Mouse (Mus musculus) midbrain, embryonic 12.5 days (tissue): ENCODE measurements around the gene Tmem247. TPM values are rescaled to one million over a fixed set of nuclear protein-coding genes. Genes with fewer than 3 reads are reported as not detected.

Experiments
- ATAC-seq: fragments of 200-750 bp; cut with Nextera tagmentation; 2 replicates; pipeline ENCODE4 v1.8.0; 2017; ENCODE audit warnings: low read depth, moderate TSS enrichment, moderate library complexity; ENCODE audit not compliant: low FRiP score
- H3K27ac ChIP-seq: fragments of 300-500 bp; sonication (generic); replicated peaks from 2 replicates; pipeline ENCODE4 v1.5.1; 2016; ENCODE audit warnings: mild to moderate bottlenecking
- H3K27me3 ChIP-seq: fragments of 300-500 bp; sonication (generic); 2 replicates; pipeline ENCODE4 v1.6.1; 2016; ENCODE audit warnings: mild to moderate bottlenecking
- H3K36me3 ChIP-seq: fragments of 300-500 bp; sonication (generic); 2 replicates; pipeline ENCODE4 v1.6.1; 2016
- H3K4me1 ChIP-seq: fragments of 300-500 bp; sonication (generic); 2 replicates; pipeline ENCODE4 v1.6.1; 2016
- H3K4me2 ChIP-seq: fragments of 300-500 bp; sonication (generic); replicated peaks from 2 replicates; pipeline ENCODE4 v1.6.1; 2016; ENCODE audit warnings: mild to moderate bottlenecking, moderate library complexity
- H3K4me3 ChIP-seq: fragments of 300-500 bp; sonication (generic); 2 replicates; pipeline ENCODE4 v1.5.1; 2016; ENCODE audit warnings: mild to moderate bottlenecking
- H3K9ac ChIP-seq: fragments of 300-500 bp; sonication (generic); replicated peaks from 2 replicates; pipeline ENCODE4 v1.6.1; 2016; ENCODE audit warnings: mild to moderate bottlenecking, moderate library complexity
- H3K9me3 ChIP-seq: fragments of 300-500 bp; sonication (generic); 2 replicates; pipeline ENCODE4 v1.6.1; 2016; ENCODE audit warnings: mild to moderate bottlenecking
- WGBS: fragments of 180-500 bp; shearing (Covaris S2); methylation state at CpG from one replicate; pipeline ENCODE4 v1.1.7; 2016; 5-methylcytosine and 5-hydroxymethylcytosine counted together
- polyA plus RNA-seq: library from polyadenylated mRNA; unstranded; fragments of >200 nt; fragmentation: Nextera tagmentation; extraction: Ambion mirVana; gene quantifications from 2 replicates; pipeline ENCODE4 v1.2.1, GENCODE M21; 2016

Gene Tmem247
- polyA plus RNA-seq, 1 experiment from 2014 or later, result not detected

DNA sequence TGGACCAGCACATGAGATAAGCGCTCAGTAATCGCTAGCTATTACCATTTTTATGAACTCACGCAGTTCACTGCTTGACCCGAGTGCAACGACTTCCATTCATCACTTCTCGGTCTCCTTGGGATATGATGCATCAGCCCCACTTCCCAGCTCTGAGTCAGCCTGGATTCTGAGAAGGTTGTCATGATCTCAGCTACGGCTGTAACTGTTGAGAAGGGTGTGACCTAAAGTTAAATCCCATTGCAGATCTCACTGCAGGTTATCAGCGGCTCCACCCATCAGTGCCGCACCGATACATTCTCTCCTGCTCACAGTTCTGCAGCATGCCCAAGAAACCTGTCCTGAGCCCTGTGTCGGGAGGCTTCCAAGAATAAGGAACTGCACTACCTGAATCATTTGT lies 2.6 kb downstream of the Tmem247 start:
- H3K4me2 ChIP-seq, result no peak overlapping the region
- H3K27ac ChIP-seq, result no peak overlapping the region
- no peaks in the 10 kb centered on the region for H3K36me3 ChIP-seq
- no peak for ATAC-seq
- H3K4me1 ChIP-seq, result no peaks in the 10 kb centered on the region
- no peak overlapping the region for H3K9ac ChIP-seq
- H3K27me3 ChIP-seq, result no peaks in the 10 kb centered on the region
- 87% methylated on average over 11 of the region's 11 CpGs for WGBS
- H3K4me3 ChIP-seq, result no peak overlapping the region
- H3K9me3 ChIP-seq, result no peaks in the 10 kb centered on the region

DNA sequence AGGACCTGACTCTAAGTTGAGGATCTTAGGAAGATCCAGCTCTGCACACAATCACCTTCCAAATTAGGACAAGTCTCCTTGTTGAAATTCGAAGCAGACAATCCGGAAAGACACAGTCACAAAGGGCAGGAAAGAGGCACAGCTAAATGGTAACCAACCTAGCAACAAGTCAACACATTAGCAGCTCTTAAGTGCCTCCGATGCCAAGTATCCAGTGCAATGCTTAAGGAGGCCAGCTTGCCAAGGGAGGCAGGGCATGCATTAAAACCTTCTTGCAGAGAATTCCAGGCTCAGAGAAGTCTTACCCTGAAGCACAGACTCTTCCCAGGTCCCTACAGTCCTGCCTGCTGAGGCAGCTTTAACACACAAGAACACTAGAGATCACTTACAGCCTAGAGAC lies 7.5 kb downstream of the Tmem247 start:
- 86% methylated on average over 3 of the region's 3 CpGs for WGBS
- no peak overlapping the region for H3K4me3 ChIP-seq
- no peak for ATAC-seq
- H3K27ac ChIP-seq, result no peak overlapping the region
- H3K36me3 ChIP-seq, result no peaks in the 10 kb centered on the region
- H3K9me3 ChIP-seq, result peaks cover 11% of the 10 kb centered on the region; the same call in 1 of the 2 replicates
- no peaks in the 10 kb centered on the region; the same call in 1 of the 2 replicates for H3K27me3 ChIP-seq
- no peak overlapping the region for H3K9ac ChIP-seq
- H3K4me2 ChIP-seq, result no peak overlapping the region
- H3K4me1 ChIP-seq, result no peaks in the 10 kb centered on the region; the same call in 1 of the 2 replicates

- no peak overlapping the region for H3K27ac ChIP-seq
- H3K9me3 ChIP-seq, result peaks cover 11% of the 10 kb centered on the region; the same call in 1 of the 2 replicates
- no peak overlapping the region for H3K9ac ChIP-seq
- H3K4me3 ChIP-seq, result no peak overlapping the region
- H3K4me2 ChIP-seq, result no peak overlapping the region
- no peak for ATAC-seq
- no peaks in the 10 kb centered on the region; the same call in 1 of the 2 replicates for H3K27me3 ChIP-seq
- H3K4me1 ChIP-seq, result peaks cover 4% of the 10 kb centered on the region; the same call in 1 of the 2 replicates
- WGBS, result 85% methylated on average over 3 of the region's 3 CpGs
- no peaks in the 10 kb centered on the region for H3K36me3 ChIP-seq
These were observed 9.7 kb downstream of the Tmem247 start for GRCm38 (mm10) chr17:86926836-86927235.

DNA sequence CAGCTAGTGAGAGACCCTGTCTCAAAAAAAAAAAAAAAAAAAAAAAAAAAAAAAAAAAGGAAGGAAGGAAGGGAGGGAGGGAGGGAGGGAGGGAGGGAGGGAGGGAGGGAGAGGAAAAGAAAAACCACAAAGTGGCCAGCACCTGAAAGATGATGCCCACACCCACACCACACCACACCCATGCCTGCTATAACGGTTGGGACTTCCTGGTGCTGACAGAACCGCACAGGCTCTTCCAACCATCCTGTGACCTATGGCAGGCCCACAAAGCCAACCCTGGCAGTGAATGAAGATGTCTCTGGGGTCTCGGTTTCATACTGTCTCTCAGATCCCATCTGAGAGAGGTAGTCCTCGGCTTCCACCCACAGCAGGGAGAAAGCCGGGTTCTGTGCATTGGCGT lies 12.2 kb downstream of the Tmem247 start:
- no peaks in the 10 kb centered on the region for H3K36me3 ChIP-seq
- peaks cover 8% of the 10 kb centered on the region for H3K27me3 ChIP-seq
- 88% methylated on average over 6 of the region's 6 CpGs for WGBS
- H3K9ac ChIP-seq, result no peak overlapping the region
- H3K4me2 ChIP-seq, result no peak overlapping the region
- no peak for ATAC-seq
- peaks cover 14% of the 10 kb centered on the region for H3K4me1 ChIP-seq
- no peak overlapping the region for H3K27ac ChIP-seq
- no peak overlapping the region for H3K4me3 ChIP-seq
- peaks cover 11% of the 10 kb centered on the region; the same call in 1 of the 2 replicates for H3K9me3 ChIP-seq

- ATAC-seq, result no peak
- no peaks in the 10 kb centered on the region for H3K36me3 ChIP-seq
- H3K9me3 ChIP-seq, result peaks cover 11% of the 10 kb centered on the region; the same call in 1 of the 2 replicates
- no peak overlapping the region for H3K4me3 ChIP-seq
- H3K4me2 ChIP-seq, result no peak overlapping the region
- no peak overlapping the region for H3K9ac ChIP-seq
- H3K27me3 ChIP-seq, result peaks cover 12% of the 10 kb centered on the region
- peaks cover 14% of the 10 kb centered on the region for H3K4me1 ChIP-seq
- H3K27ac ChIP-seq, result no peak overlapping the region
These were observed 12.8 kb downstream of the Tmem247 start for GRCm38 (mm10) chr17:86929981-86930380.

GRCm38 (mm10) chr17:86932896-86933295 lies 15.7 kb downstream of the Tmem247 start:
- Histone ChIP-seq H3K4me2 (no peak overlapping the region), H3K4me1 (peaks cover 21% of the 10 kb centered on the region), H3K9ac (no peak overlapping the region), H3K9me3 (no peaks in the 10 kb centered on the region), H3K4me3 (no peak overlapping the region), H3K36me3 (no peaks in the 10 kb centered on the region), H3K27ac (no peak overlapping the region), H3K27me3 (peaks cover 23% of the 10 kb centered on the region)
- 34% methylated on average over 5 of the region's 5 CpGs for WGBS
- no peak for ATAC-seq

DNA sequence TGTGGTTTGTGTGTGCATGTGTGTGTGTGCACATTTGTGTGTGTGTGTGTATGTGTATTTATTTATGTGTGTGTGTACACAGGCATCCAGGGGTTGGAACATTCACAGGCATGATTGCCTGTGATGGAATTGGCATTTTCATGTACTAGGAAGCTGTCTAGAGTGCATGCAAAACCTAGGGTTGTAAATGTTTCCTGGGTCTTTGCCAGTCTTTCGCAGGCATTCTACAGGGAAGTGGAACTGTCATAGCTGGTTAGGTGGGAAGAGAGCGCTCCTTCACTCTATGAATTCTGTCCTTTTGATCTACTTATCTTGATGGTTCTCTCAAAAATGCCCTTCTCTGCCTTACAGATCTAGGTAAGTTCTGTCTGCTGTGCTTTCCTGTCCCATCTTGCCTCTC lies 19.9 kb downstream of the Tmem247 start:
- H3K9ac ChIP-seq, result peak overlapping the region; percentile 41; the same call in 1 of the 2 replicates
- peak overlapping the region; percentile 60 for H3K4me2 ChIP-seq

GRCm38 (mm10) chr17:86937497-86938155 lies 20.5 kb downstream of the Tmem247 start:
- Histone ChIP-seq H3K4me3 (peak overlapping the region; percentile 40), H3K9ac (peak overlapping the region; percentile 41), H3K4me2 (peak overlapping the region; percentile 60), H3K27me3 (peaks cover 18% of the 10 kb centered on the region), H3K27ac (peak overlapping the region; percentile 11; the same call in 1 of the 2 replicates), H3K4me1 (peaks cover 21% of the 10 kb centered on the region), H3K36me3 (no peaks in the 10 kb centered on the region), H3K9me3 (no peaks in the 10 kb centered on the region)
- 2% methylated on average over 20 of the region's 20 CpGs for WGBS
- peak; percentile 89 for ATAC-seq

More for the DNA sequence above, 19.9 kb downstream of the Tmem247 start:
- H3K27me3 ChIP-seq, result peaks cover 21% of the 10 kb centered on the region
- H3K4me3 ChIP-seq, result no peak overlapping the region
- H3K4me1 ChIP-seq, result peaks cover 23% of the 10 kb centered on the region
- no peak overlapping the region for H3K27ac ChIP-seq
- H3K9me3 ChIP-seq, result no peaks in the 10 kb centered on the region
- WGBS, result 86% methylated on average over 2 of the region's 2 CpGs
- H3K36me3 ChIP-seq, result no peaks in the 10 kb centered on the region
- ATAC-seq, result no peak

DNA sequence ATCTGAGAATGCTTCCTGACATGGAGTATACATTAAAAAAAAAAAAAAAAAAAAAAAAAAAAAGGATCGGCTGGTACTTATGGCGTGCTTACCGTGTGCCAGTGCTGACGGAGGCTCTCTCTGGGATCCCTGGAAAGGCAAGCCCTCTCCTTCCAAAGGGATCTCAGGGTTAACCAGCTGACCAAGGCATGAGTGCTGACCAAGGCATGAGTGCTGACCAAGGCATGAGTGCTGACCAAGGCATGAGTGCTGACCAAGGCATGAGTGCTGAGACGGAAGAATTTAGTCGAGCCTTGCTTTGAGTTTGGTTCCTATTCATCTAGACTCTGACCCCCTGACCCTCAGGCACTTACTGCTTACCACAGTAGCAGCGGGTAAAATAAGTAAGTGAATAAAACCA lies 21.5 kb downstream of the Tmem247 start:
- no peak for ATAC-seq
- 70% methylated on average over 7 of the region's 7 CpGs for WGBS
- H3K4me2 ChIP-seq, result no peak overlapping the region

GRCm38 (mm10) chr17:86942112-86942511 lies 25.0 kb downstream of the Tmem247 start:
- Histone ChIP-seq H3K27ac (no peak overlapping the region), H3K9ac (no peak overlapping the region), H3K27me3 (peaks cover 4% of the 10 kb centered on the region; the same call in 1 of the 2 replicates), H3K4me1 (peaks cover 13% of the 10 kb centered on the region), H3K4me3 (no peak overlapping the region), H3K9me3 (no peaks in the 10 kb centered on the region), H3K4me2 (no peak overlapping the region), H3K36me3 (no peaks in the 10 kb centered on the region)
- ATAC-seq, result no peak
- 69% methylated on average over 6 of the region's 6 CpGs for WGBS

More for the DNA sequence above, 21.5 kb downstream of the Tmem247 start:
- Histone ChIP-seq H3K4me1 (peaks cover 13% of the 10 kb centered on the region), H3K4me3 (no peak overlapping the region), H3K36me3 (no peaks in the 10 kb centered on the region), H3K9me3 (no peaks in the 10 kb centered on the region), H3K27ac (no peak overlapping the region), H3K27me3 (peaks cover 22% of the 10 kb centered on the region), H3K9ac (no peak overlapping the region)

DNA sequence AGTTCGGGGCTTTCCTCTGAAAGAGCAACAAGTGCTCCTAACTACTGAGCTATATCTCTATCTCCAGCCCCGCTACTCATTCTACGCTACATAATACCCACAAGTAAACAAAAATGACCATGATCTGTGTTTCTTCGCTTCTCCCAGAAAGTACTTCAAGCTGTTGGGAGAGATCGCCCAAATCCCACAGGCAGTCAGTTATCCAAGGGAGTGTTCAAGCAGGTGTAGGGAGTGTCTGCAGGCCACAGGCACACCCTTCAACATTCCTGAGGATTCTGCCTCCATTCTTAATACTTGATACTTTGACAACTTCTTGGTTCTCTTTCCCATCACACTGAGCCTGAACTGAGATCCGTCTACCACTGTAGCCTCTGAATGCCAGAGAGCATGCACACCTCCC lies 26.0 kb downstream of the Tmem247 start:
- H3K9me3 ChIP-seq, result no peaks in the 10 kb centered on the region
- H3K4me1 ChIP-seq, result peaks cover 8% of the 10 kb centered on the region
- H3K9ac ChIP-seq, result no peak overlapping the region
- 90% methylated on average over 6 of the region's 6 CpGs for WGBS
- H3K27me3 ChIP-seq, result peaks cover 4% of the 10 kb centered on the region; the same call in 1 of the 2 replicates
- H3K27ac ChIP-seq, result no peak overlapping the region
- H3K4me3 ChIP-seq, result no peak overlapping the region
- no peaks in the 10 kb centered on the region for H3K36me3 ChIP-seq
- no peak overlapping the region for H3K4me2 ChIP-seq
- no peak for ATAC-seq

- no peaks in the 10 kb centered on the region for H3K36me3 ChIP-seq
- H3K4me3 ChIP-seq, result no peak overlapping the region
- 0 out of 2 replicates have a peak, but pooled peaks cover 4% of the 10 kb centered on the region for H3K27me3 ChIP-seq
- no peak for ATAC-seq
- H3K9ac ChIP-seq, result no peak overlapping the region
- H3K4me1 ChIP-seq, result peaks cover 8% of the 10 kb centered on the region
- H3K4me2 ChIP-seq, result no peak overlapping the region
- no peak overlapping the region for H3K27ac ChIP-seq
- WGBS, result 50% methylated on average over 4 of the region's 4 CpGs
- no peaks in the 10 kb centered on the region for H3K9me3 ChIP-seq
These were observed 28.9 kb downstream of the Tmem247 start for GRCm38 (mm10) chr17:86946078-86946477.
